ENCODE assay signal across 16 mouse cellular contexts in the genomic region with DNA sequence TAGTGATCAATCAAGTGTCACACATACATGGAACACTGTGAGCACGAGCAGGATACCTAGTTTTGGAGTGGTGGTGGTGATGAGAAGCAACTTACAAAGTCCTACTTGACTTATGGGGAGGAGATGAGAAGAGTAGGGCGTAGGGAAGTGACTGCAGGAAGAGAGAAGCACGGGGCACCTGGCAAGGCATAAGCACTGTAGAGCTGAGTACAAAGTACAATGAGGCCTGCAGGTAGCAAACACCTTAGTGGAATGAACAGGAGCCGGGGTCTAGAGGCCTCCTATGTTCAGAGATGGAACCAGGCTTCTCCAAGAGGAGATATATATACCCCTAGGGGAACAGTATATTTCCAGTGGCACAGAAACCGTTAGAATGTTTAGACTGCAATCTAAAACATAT.
"Had no signal": no experiment of that assay in that cellular context is flagged by ENCODE, and none has a peak within 500 bp of the region (broad histone marks: within the 10 kb centered on the region; RNA-seq: fewer than 3 reads in every experiment).

No protein-coding gene starts in this region.

- H3K27me3 ChIP-seq: neural tube, embryonic 12.5 days; neural tube, embryonic 13.5 days; neural tube, embryonic 15.5 days; stomach, embryonic 15.5 days had no signal

- H3K9me3 ChIP-seq: neural tube, embryonic 12.5 days; neural tube, embryonic 13.5 days; neural tube, embryonic 15.5 days; stomach, embryonic 15.5 days had no signal

- H3K36me3 ChIP-seq: stomach, embryonic 15.5 days had no signal

- H3K9ac ChIP-seq: neural tube, embryonic 12.5 days; neural tube, embryonic 13.5 days; neural tube, embryonic 15.5 days; stomach, embryonic 15.5 days had no signal

- H3K4me3 ChIP-seq: neural tube, embryonic 12.5 days; neural tube, embryonic 13.5 days; neural tube, embryonic 15.5 days; stomach, embryonic 15.5 days had no signal

- DNase-seq: right cerebral cortex, adult 18-20 months; right cerebral cortex, postnatal 14 days; right cerebral cortex, postnatal 25 days; right cerebral cortex, postnatal 4 days; spleen, adult 18-20 months; thymus, adult 18-20 months; thymus, adult 2 months; thymus, postnatal 14 days; thymus, postnatal 25 days; thymus, postnatal 36 days; thymus, postnatal 4 days had no signal

- H3K4me1 ChIP-seq: neural tube, embryonic 12.5 days; neural tube, embryonic 15.5 days; stomach, embryonic 15.5 days had no signal

- H3K4me2 ChIP-seq: neural tube, embryonic 12.5 days; neural tube, embryonic 13.5 days; neural tube, embryonic 15.5 days; stomach, embryonic 15.5 days had no signal

- H3K27ac ChIP-seq: neural tube, embryonic 12.5 days; neural tube, embryonic 13.5 days; neural tube, embryonic 15.5 days; stomach, embryonic 15.5 days; stomach, postnatal 0 days had no signal
